Mouse (Mus musculus): ENCODE results near the gene Mdc1.

GRCm38 (mm10) chr17:35840561-35840960 lies 754 bp upstream of the Mdc1 start:
- no peak for TF ChIP-seq GATA1 (IDR thresholded peaks at IDR 0.05; ENCODE audit: borderline replicate concordance, low read length)
- TF ChIP-seq FLI1 (IDR thresholded peaks at IDR 0.05; ENCODE audit: low read length): no peak

Measured in megakaryocyte, embryonic 14.5 days (primary cell).